Mouse (Mus musculus): Measurements from ENCODE around the gene Stra6.

DNA sequence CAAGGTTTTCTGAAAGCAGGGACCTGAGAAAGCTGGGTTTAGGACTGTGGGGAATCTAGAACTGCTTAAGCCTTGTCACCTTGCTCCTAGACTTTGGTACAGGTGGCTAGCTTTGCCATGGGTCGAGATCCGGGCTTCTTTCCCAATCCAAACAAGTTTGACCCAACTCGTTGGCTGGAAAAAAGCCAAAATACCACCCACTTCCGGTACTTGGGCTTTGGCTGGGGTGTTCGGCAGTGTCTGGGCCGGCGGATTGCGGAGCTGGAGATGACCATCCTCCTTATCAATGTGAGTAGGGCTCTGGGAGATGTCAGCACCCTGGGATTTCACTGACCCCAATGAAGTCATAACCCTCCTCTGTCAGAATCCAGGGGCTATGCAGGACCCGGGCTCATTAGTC is 37.6 kb upstream of the Stra6 start:
- TF ChIP-seq POLR2A (IDR thresholded peaks at IDR 0.05; ENCODE audit: borderline replicate concordance, insufficient read depth, low read length) (no peak), CTCF (IDR thresholded peaks at IDR 0.05; ENCODE audit: borderline replicate concordance, insufficient read depth, low read depth, low read length) (no peak)

Measured in cerebellum, adult 2 months (tissue).